Mouse (Mus musculus): Measurements from ENCODE around the gene Acot7. TPM values are rescaled to one million over a fixed set of nuclear protein-coding genes. Genes with fewer than 3 reads are reported as not detected.

The Acot7 gene
- polyA plus RNA-seq, 1 experiment = 15.4 TPM

- no peaks in the 10 kb centered on the region; the same call in none of the 2 replicates for H3K4me1 ChIP-seq (ENCODE audit: control insufficient read depth, insufficient read depth, insufficient read length)
- DNase-seq (ENCODE audit: low read depth in 1 of 2, low spot score in 2 of 2) = no peak
- peaks cover 10% of the 10 kb centered on the region for H3K27me3 ChIP-seq (ENCODE audit: control insufficient read depth, insufficient read depth, low read length)
- no peaks in the 10 kb centered on the region for H3K36me3 ChIP-seq (ENCODE audit: control insufficient read depth, insufficient read depth, low read length)
- TF ChIP-seq POLR2A (IDR thresholded peaks at IDR 0.05; ENCODE audit: low read depth, low read length) = no peak
- TF ChIP-seq CTCF (IDR thresholded peaks at IDR 0.05; ENCODE audit: extremely low read depth, insufficient read depth, insufficient read length, insufficient replicate concordance) = no peak
- H3K27ac ChIP-seq (ENCODE audit: insufficient read depth, low read length) = no peak overlapping the region; the same call in 1 of the 2 replicates
- WGBS = 6% methylated on average over 20 of the region's 20 CpGs
- H3K4me3 ChIP-seq (ENCODE audit: extremely low read depth, insufficient read depth, insufficient read length) = peak overlapping the region; percentile 4; the same call in 1 of the 2 replicates
Measured at GRCm38 (mm10) chr4:152274681-152275131, 96.8 kb downstream of the Acot7 start.

GRCm38 (mm10) chr4:152276389-152277347, 98.7 kb downstream of the Acot7 start:
- Histone ChIP-seq H3K27me3 (ENCODE audit: control insufficient read depth, insufficient read depth, low read length) (peaks cover 10% of the 10 kb centered on the region), H3K36me3 (ENCODE audit: control insufficient read depth, insufficient read depth, low read length) (no peaks in the 10 kb centered on the region), H3K4me3 (ENCODE audit: extremely low read depth, insufficient read depth, insufficient read length) (no peak overlapping the region), H3K27ac (ENCODE audit: insufficient read depth, low read length) (no peak overlapping the region), H3K4me1 (ENCODE audit: control insufficient read depth, insufficient read depth, insufficient read length) (no peaks in the 10 kb centered on the region; the same call in none of the 2 replicates)
- 63% methylated on average over 10 of the region's 10 CpGs for WGBS
- DNase-seq (ENCODE audit: low read depth in 1 of 2, low spot score in 2 of 2) = no peak
- TF ChIP-seq CTCF (IDR thresholded peaks at IDR 0.05; ENCODE audit: extremely low read depth, insufficient read depth, insufficient read length, insufficient replicate concordance) (peak; percentile 32; the same call in 1 of the 2 replicates), POLR2A (IDR thresholded peaks at IDR 0.05; ENCODE audit: low read depth, low read length) (no peak)

DNA sequence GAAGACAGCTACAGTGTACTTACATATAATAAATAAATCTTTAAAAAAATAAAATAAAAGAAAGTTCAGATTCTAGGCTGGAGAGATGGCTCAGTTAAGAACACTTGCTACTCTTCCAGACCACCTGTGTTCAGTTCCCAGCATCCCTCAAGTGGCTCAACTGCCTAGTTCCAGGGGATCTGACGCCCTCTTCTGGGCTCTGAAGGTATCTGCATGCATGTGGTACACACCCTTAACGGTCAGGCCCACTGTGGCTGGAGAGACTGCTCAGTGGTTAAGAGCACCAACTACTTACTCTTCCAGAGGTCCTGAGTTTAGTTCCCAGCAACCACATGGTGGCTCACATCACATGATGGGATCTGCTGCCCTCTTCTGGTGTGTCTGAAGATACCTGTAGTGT, 100.0 kb downstream of the Acot7 start:
- 67% methylated on average over 2 of the region's 2 CpGs for WGBS
- Histone ChIP-seq H3K27ac (ENCODE audit: insufficient read depth, low read length) (no peak overlapping the region), H3K4me3 (ENCODE audit: extremely low read depth, insufficient read depth, insufficient read length) (no peak overlapping the region), H3K4me1 (ENCODE audit: control insufficient read depth, insufficient read depth, insufficient read length) (peaks cover 5% of the 10 kb centered on the region), H3K36me3 (ENCODE audit: control insufficient read depth, insufficient read depth, low read length) (no peaks in the 10 kb centered on the region), H3K27me3 (ENCODE audit: control insufficient read depth, insufficient read depth, low read length) (peaks cover 15% of the 10 kb centered on the region)
- TF ChIP-seq POLR2A (IDR thresholded peaks at IDR 0.05; ENCODE audit: low read depth, low read length) = no peak
- TF ChIP-seq CTCF (IDR thresholded peaks at IDR 0.05; ENCODE audit: extremely low read depth, insufficient read depth, insufficient read length, insufficient replicate concordance) = no peak
- DNase-seq (ENCODE audit: low read depth in 1 of 2, low spot score in 2 of 2) = no peak

- TF ChIP-seq POLR2A (IDR thresholded peaks at IDR 0.05; ENCODE audit: low read depth, low read length) (no peak), CTCF (IDR thresholded peaks at IDR 0.05; ENCODE audit: extremely low read depth, insufficient read depth, insufficient read length, insufficient replicate concordance) (no peak)
- 87% methylated on average over 23 of the region's 23 CpGs for WGBS
- Histone ChIP-seq H3K27ac (ENCODE audit: insufficient read depth, low read length) (no peak overlapping the region), H3K27me3 (ENCODE audit: control insufficient read depth, insufficient read depth, low read length) (peaks cover 14% of the 10 kb centered on the region), H3K36me3 (ENCODE audit: control insufficient read depth, insufficient read depth, low read length) (no peaks in the 10 kb centered on the region), H3K4me3 (ENCODE audit: extremely low read depth, insufficient read depth, insufficient read length) (no peak overlapping the region), H3K4me1 (ENCODE audit: control insufficient read depth, insufficient read depth, insufficient read length) (peaks cover 10% of the 10 kb centered on the region)
- no peak for DNase-seq (ENCODE audit: low read depth in 1 of 2, low spot score in 2 of 2)
Measured at GRCm38 (mm10) chr4:152278986-152279385, 101.1 kb downstream of the Acot7 start.

DNA sequence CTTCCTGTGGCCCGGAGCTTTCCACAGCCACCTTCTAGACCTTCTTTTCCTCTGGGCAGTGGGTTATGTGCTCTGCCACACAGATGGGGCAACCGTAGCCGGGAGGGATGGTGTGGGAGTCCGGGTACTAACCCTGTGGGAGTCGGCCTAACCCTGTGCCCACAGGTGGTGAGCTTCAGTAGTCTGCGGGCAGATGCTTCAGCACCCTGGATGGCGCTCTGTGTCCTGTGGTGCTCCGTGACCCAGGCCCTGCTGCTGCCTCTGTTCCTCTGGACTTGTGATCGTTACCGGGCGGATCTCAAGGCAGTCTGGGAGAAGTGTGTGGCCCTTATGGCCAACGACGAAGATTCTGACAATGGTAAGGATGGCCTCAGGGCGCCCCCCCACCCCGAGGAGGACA, 103.7 kb downstream of the Acot7 start:
- no peak for TF ChIP-seq CTCF (IDR thresholded peaks at IDR 0.05; ENCODE audit: extremely low read depth, insufficient read depth, insufficient read length, insufficient replicate concordance)
- Histone ChIP-seq H3K27ac (ENCODE audit: insufficient read depth, low read length) (no peak overlapping the region), H3K36me3 (ENCODE audit: control insufficient read depth, insufficient read depth, low read length) (no peaks in the 10 kb centered on the region), H3K27me3 (ENCODE audit: control insufficient read depth, insufficient read depth, low read length) (peaks cover 13% of the 10 kb centered on the region), H3K4me3 (ENCODE audit: extremely low read depth, insufficient read depth, insufficient read length) (no peak overlapping the region), H3K4me1 (ENCODE audit: control insufficient read depth, insufficient read depth, insufficient read length) (peaks cover 10% of the 10 kb centered on the region)
- no peak for DNase-seq (ENCODE audit: low read depth in 1 of 2, low spot score in 2 of 2)
- WGBS = 56% methylated on average over 15 of the region's 15 CpGs

GRCm38 (mm10) chr4:152282721-152283120, 104.8 kb downstream of the Acot7 start:
- Histone ChIP-seq H3K27me3 (ENCODE audit: control insufficient read depth, insufficient read depth, low read length) (peaks cover 15% of the 10 kb centered on the region), H3K36me3 (ENCODE audit: control insufficient read depth, insufficient read depth, low read length) (no peaks in the 10 kb centered on the region), H3K4me1 (ENCODE audit: control insufficient read depth, insufficient read depth, insufficient read length) (peaks cover 11% of the 10 kb centered on the region), H3K4me3 (ENCODE audit: extremely low read depth, insufficient read depth, insufficient read length) (peak overlapping the region; percentile 37; the same call in 1 of the 2 replicates), H3K27ac (ENCODE audit: insufficient read depth, low read length) (no peak overlapping the region)
- TF ChIP-seq POLR2A (IDR thresholded peaks at IDR 0.05; ENCODE audit: low read depth, low read length) (no peak), CTCF (IDR thresholded peaks at IDR 0.05; ENCODE audit: extremely low read depth, insufficient read depth, insufficient read length, insufficient replicate concordance) (no peak)
- no peak for DNase-seq (ENCODE audit: low read depth in 1 of 2, low spot score in 2 of 2)
- 17% methylated on average over 33 of the region's 34 CpGs for WGBS
